Mouse (Mus musculus): ENCODE measurements at regions not wholly inside any gene's neighbourhood (a gene's known extent, or its start where the extent isn't known, plus 50 kb on each side); places are given as distances from the start of the nearest gene placed in this dataset.

DNA sequence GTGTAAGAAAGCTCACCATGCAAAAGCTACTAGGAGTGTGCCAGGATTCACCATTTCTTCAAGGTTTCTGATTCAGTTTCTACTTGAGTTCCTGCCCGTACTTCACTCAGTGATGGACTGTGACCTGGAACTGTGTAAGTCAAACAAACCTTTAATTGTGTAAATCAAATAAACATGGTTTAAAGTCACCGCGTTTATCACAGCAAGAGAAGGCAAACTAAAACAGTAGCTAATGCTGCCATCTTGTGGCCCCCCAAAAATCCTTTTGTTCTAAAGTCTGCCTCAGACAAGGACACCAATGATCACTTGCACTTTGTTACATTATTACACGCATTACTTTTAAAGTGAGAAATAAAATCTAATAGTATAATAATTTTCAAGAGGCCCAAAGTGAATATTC is 63.6 kb upstream of the Dcx start:
- no peaks in the 10 kb centered on the region for H3K36me3 ChIP-seq (ENCODE audit: control insufficient read depth, insufficient read depth, low read length, poor library complexity, severe bottlenecking)
- no peak overlapping the region for H3K4me3 ChIP-seq (ENCODE audit: insufficient read depth in 1 of 2, low read depth in 1 of 2, low read length in 2 of 2, poor library complexity in 1 of 2, severe bottlenecking in 1 of 2)
- no peak overlapping the region for H3K9ac ChIP-seq (ENCODE audit: insufficient read depth, low read depth, low read length, poor library complexity, severe bottlenecking)
- in situ Hi-C loops (cut with MboI; ENCODE audit: low sequenced_read_pairs in 2 of 2, unreplicated experiment in 2 of 2) = loop anchor here (10.0 to 25.0 kb wide), 2 partner anchors 259 to 262 kb away; no protein-coding TSS in a partner anchor
- no peaks in the 10 kb centered on the region for H3K4me1 ChIP-seq (ENCODE audit: control insufficient read depth in 2 of 2, insufficient read depth in 2 of 2, low read length in 2 of 2, poor library complexity in 1 of 2)
- H3K27ac ChIP-seq (ENCODE audit: insufficient read depth, low read depth, low read length, poor library complexity, severe bottlenecking) = no peak overlapping the region
- DNase-seq (ENCODE audit: low read depth, low spot score) = no peak
- TF ChIP-seq HCFC1 (IDR thresholded peaks at IDR 0.05; ENCODE audit: borderline replicate concordance, insufficient read depth, low read length) (no peak), ZNF384 (IDR thresholded peaks at IDR 0.05; ENCODE audit: low read depth, low read length) (no peak), MAFK (IDR thresholded peaks at IDR 0.05; ENCODE audit: insufficient read depth, low read depth, low read length) (no peak), CHD2 (IDR thresholded peaks at IDR 0.05; ENCODE audit: low read depth, low read length) (no peak), ZC3H11A (IDR thresholded peaks at IDR 0.05; ENCODE audit: borderline replicate concordance, low read depth, low read length) (peak; percentile 4; the same call in 1 of the 2 replicates)
- H3K9me3 ChIP-seq (ENCODE audit: control insufficient read depth, insufficient read depth, low read depth, low read length) = no peaks in the 10 kb centered on the region

All from ES-E14 (cell line).